Mouse (Mus musculus): ENCODE data around the gene Gdpd1. TPM values are rescaled to one million over a fixed set of nuclear protein-coding genes. Genes with fewer than 3 reads are reported as not detected.

The Gdpd1 gene
- total and polyA plus RNA-seq, 2 experiments = 0.48 to 0.92 TPM

DNA sequence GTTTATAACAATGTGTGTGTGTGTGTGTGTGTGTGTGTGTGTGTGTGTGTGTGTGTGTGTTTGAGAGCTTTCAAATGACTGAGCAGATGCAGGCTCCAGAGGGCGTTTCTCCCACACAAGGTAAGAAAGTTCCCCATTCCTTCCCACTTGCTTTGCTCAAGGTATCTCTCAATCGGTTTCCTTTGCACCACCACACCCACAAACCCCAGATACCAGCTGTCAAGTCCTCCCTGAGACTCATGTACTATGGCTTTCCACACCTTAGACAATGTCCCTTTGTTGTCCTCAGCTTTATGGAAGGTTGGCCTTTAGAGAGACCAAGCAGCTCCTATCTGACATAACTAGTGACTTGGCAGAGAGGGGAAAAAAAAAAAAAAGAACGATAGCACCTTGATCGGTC lies 51.1 kb downstream of the Gdpd1 start:
- DNase-seq (ENCODE audit: extremely low read depth, low read depth, low spot score) = no peak
- Histone ChIP-seq H3K36me3 (ENCODE audit: control insufficient read depth, insufficient read depth, low read length) (no peaks in the 10 kb centered on the region), H3K4me3 (ENCODE audit: insufficient read depth, low read depth, low read length) (no peak overlapping the region), H3K27ac (replicated peaks; ENCODE audit: insufficient read depth, low read depth, low read length) (no peak overlapping the region), H3K9ac (ENCODE audit: low read depth, low read length) (no peak overlapping the region), H3K79me2 (ENCODE audit: control insufficient read depth, insufficient read depth, low read length) (no peaks in the 10 kb centered on the region), H3K27me3 (ENCODE audit: control insufficient read depth, insufficient read depth, low read length) (no peaks in the 10 kb centered on the region), H3K4me1 (ENCODE audit: control insufficient read depth, insufficient read depth, low read length) (peaks cover 6% of the 10 kb centered on the region)
- WGBS = 75% methylated on average over 4 of the region's 4 CpGs
- no peak for TF ChIP-seq CTCF (IDR thresholded peaks at IDR 0.05; ENCODE audit: low read depth, low read length)

DNA sequence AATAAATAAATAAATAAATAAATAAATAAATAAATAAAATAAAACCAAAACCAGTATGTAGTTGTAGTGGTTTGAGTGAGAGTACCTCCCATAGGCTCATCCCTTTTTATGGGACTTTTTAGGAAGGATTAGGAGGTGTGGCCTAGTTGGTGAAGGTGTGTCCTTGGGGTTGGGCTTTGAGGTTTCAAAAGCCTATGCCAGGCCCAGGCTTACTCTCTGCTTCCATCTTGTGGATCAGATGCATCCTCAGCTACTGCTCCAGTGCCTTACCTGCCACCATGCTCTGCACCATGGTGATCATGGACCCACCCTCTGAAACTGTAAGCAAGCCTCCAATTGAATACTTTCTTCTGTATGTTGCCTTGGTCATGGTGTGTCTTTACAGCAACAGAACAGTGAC lies 52.3 kb downstream of the Gdpd1 start:
- TF ChIP-seq POLR2A (IDR thresholded peaks at IDR 0.05; ENCODE audit: extremely low read depth, insufficient read depth, low read length) = no peak
- TF ChIP-seq CTCF (IDR thresholded peaks at IDR 0.05; ENCODE audit: low read depth, low read length) = no peak
- no peaks in the 10 kb centered on the region for H3K36me3 ChIP-seq (ENCODE audit: control insufficient read depth, insufficient read depth, low read length)
- peaks cover 5% of the 10 kb centered on the region for H3K4me1 ChIP-seq (ENCODE audit: control insufficient read depth, insufficient read depth, low read length)

DNA sequence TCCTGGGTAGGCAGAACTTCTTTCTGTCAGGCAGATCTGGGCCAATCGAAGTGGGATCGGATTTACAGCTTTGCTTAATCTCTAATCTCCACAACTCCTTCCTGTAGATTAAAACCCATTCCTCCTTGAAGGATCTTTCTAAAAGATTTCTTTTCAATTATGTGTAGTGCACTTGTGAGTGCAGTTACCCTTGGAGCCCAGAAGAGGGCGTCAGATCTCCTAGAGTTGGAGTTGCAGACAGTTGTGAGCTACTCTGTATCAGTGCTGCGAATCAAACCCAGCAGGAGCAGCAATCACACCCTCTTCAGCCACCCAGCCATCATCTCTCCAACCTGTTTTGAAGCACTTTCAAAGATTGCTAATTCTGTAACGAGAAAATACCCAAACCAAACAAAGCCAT lies 53.4 kb downstream of the Gdpd1 start:
- Histone ChIP-seq H3K4me1 (ENCODE audit: control insufficient read depth, insufficient read depth, low read length) (no peaks in the 10 kb centered on the region; the same call in 1 of the 2 replicates), H3K27me3 (ENCODE audit: control insufficient read depth, insufficient read depth, low read length) (no peaks in the 10 kb centered on the region), H3K27ac (replicated peaks; ENCODE audit: insufficient read depth, low read depth, low read length) (no peak overlapping the region), H3K4me3 (ENCODE audit: insufficient read depth, low read depth, low read length) (no peak overlapping the region), H3K9ac (ENCODE audit: low read depth, low read length) (no peak overlapping the region), H3K36me3 (ENCODE audit: control insufficient read depth, insufficient read depth, low read length) (no peaks in the 10 kb centered on the region), H3K79me2 (ENCODE audit: control insufficient read depth, insufficient read depth, low read length) (no peaks in the 10 kb centered on the region)
- 87% methylated on average over 5 of the region's 5 CpGs for WGBS
- DNase-seq (ENCODE audit: extremely low read depth, low read depth, low spot score) = no peak
- TF ChIP-seq POLR2A (IDR thresholded peaks at IDR 0.05; ENCODE audit: extremely low read depth, insufficient read depth, low read length) = no peak
- no peak for TF ChIP-seq CTCF (IDR thresholded peaks at IDR 0.05; ENCODE audit: low read depth, low read length)

More for the DNA sequence above, 52.3 kb downstream of the Gdpd1 start:
- Histone ChIP-seq H3K9ac (ENCODE audit: low read depth, low read length) (no peak overlapping the region), H3K79me2 (ENCODE audit: control insufficient read depth, insufficient read depth, low read length) (no peaks in the 10 kb centered on the region), H3K27me3 (ENCODE audit: control insufficient read depth, insufficient read depth, low read length) (no peaks in the 10 kb centered on the region), H3K27ac (replicated peaks; ENCODE audit: insufficient read depth, low read depth, low read length) (no peak overlapping the region), H3K4me3 (ENCODE audit: insufficient read depth, low read depth, low read length) (no peak overlapping the region)
- DNase-seq (ENCODE audit: extremely low read depth, low read depth, low spot score) = no peak

DNA sequence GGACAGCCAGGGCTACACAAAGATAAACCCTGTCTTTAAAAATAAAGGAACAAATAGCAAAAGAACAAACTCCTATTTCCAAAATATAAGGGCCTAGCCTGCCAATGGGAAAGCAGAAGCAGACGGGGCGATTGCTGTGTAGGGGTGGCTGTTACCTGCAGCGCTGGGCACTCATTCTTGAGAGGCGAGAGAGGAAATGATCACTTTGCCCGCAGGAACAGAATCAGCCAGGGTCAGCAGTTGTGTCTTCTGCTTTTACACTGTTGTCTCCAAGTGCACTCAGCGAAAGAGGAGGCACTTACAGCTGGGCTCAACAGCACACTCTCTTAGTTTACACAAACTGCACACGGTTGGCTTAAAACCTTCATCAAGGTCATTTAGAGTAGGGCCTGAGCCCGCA lies 54.4 kb downstream of the Gdpd1 start:
- TF ChIP-seq CTCF (IDR thresholded peaks at IDR 0.05; ENCODE audit: low read depth, low read length) = no peak
- TF ChIP-seq POLR2A (IDR thresholded peaks at IDR 0.05; ENCODE audit: extremely low read depth, insufficient read depth, low read length) = no peak
- Histone ChIP-seq H3K4me1 (ENCODE audit: control insufficient read depth, insufficient read depth, low read length) (no peaks in the 10 kb centered on the region), H3K79me2 (ENCODE audit: control insufficient read depth, insufficient read depth, low read length) (no peaks in the 10 kb centered on the region), H3K36me3 (ENCODE audit: control insufficient read depth, insufficient read depth, low read length) (no peaks in the 10 kb centered on the region), H3K4me3 (ENCODE audit: insufficient read depth, low read depth, low read length) (no peak overlapping the region), H3K27ac (replicated peaks; ENCODE audit: insufficient read depth, low read depth, low read length) (no peak overlapping the region), H3K9ac (ENCODE audit: low read depth, low read length) (no peak overlapping the region), H3K27me3 (ENCODE audit: control insufficient read depth, insufficient read depth, low read length) (no peaks in the 10 kb centered on the region)
- WGBS = 85% methylated on average over 8 of the region's 8 CpGs
- DNase-seq (ENCODE audit: extremely low read depth, low read depth, low spot score) = peak; percentile 14

DNA sequence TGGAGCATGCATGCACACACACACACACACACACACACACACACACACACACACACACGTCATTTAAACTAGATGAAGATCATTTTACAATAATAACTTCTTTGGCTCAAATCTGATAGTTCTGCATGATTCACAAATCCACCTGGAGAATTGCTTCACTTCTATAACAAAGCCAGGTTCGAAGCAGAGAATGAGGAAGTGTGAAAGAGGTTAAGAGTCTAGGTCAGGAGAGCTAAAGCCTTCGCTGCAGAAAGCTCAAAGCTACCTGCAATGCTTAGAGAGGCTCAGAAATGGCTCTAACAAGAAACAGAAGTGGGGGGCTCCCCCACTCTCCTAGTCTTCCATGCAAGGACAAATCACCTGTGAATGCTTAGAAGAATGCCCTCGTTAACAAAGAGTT lies 55.8 kb downstream of the Gdpd1 start:
- Histone ChIP-seq H3K36me3 (ENCODE audit: control insufficient read depth, insufficient read depth, low read length) (no peaks in the 10 kb centered on the region), H3K9ac (ENCODE audit: low read depth, low read length) (no peak overlapping the region), H3K4me1 (ENCODE audit: control insufficient read depth, insufficient read depth, low read length) (no peaks in the 10 kb centered on the region), H3K4me3 (ENCODE audit: insufficient read depth, low read depth, low read length) (no peak overlapping the region), H3K27ac (replicated peaks; ENCODE audit: insufficient read depth, low read depth, low read length) (no peak overlapping the region), H3K79me2 (ENCODE audit: control insufficient read depth, insufficient read depth, low read length) (no peaks in the 10 kb centered on the region), H3K27me3 (ENCODE audit: control insufficient read depth, insufficient read depth, low read length) (no peaks in the 10 kb centered on the region)
- WGBS = 86% methylated on average over 4 of the region's 4 CpGs
- TF ChIP-seq POLR2A (IDR thresholded peaks at IDR 0.05; ENCODE audit: extremely low read depth, insufficient read depth, low read length) (no peak), CTCF (IDR thresholded peaks at IDR 0.05; ENCODE audit: low read depth, low read length) (no peak)
- no peak for DNase-seq (ENCODE audit: extremely low read depth, low read depth, low spot score)

DNA sequence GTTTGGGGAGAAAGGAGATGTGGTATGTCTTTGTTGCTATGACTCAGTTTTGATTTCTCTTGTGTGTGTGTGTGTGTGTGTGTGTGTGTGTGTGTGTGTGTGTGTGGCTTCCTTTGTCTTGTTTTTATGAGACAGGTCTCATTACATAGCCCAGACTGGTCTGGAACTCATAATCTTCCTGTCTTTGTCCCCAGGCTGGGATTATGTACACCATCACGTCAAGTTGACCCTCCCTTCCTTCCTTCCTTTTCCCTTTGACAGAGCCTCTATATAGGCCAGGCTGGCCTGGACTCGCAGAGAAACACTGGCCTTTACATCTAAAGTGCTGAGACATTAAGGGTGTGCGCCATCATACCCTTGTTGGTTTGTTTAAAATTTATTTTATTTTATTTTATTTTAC lies 58.2 kb downstream of the Gdpd1 start:
- H3K27me3 ChIP-seq (ENCODE audit: control insufficient read depth, insufficient read depth, low read length) = no peaks in the 10 kb centered on the region
- H3K79me2 ChIP-seq (ENCODE audit: control insufficient read depth, insufficient read depth, low read length) = no peaks in the 10 kb centered on the region
- H3K36me3 ChIP-seq (ENCODE audit: control insufficient read depth, insufficient read depth, low read length) = no peaks in the 10 kb centered on the region
- WGBS = 80% methylated on average over 3 of the region's 3 CpGs
- no peak overlapping the region for H3K4me3 ChIP-seq (ENCODE audit: insufficient read depth, low read depth, low read length)
- H3K9ac ChIP-seq (ENCODE audit: low read depth, low read length) = no peak overlapping the region
- DNase-seq (ENCODE audit: extremely low read depth, low read depth, low spot score) = no peak
- H3K4me1 ChIP-seq (ENCODE audit: control insufficient read depth, insufficient read depth, low read length) = no peaks in the 10 kb centered on the region
- no peak overlapping the region for H3K27ac ChIP-seq (replicated peaks; ENCODE audit: insufficient read depth, low read depth, low read length)
- TF ChIP-seq CTCF (IDR thresholded peaks at IDR 0.05; ENCODE audit: low read depth, low read length) (no peak), POLR2A (IDR thresholded peaks at IDR 0.05; ENCODE audit: extremely low read depth, insufficient read depth, low read length) (no peak)

All from liver, adult 2 months (tissue).